Mouse (Mus musculus): Measurements from ENCODE around the gene Rundc3a.
"Not testable (repeated sequence)": the region's sequence is repeated elsewhere in the genome, so short reads cannot be mapped to it uniquely, and the experiment has no call there.

Rundc3a gene

DNA sequence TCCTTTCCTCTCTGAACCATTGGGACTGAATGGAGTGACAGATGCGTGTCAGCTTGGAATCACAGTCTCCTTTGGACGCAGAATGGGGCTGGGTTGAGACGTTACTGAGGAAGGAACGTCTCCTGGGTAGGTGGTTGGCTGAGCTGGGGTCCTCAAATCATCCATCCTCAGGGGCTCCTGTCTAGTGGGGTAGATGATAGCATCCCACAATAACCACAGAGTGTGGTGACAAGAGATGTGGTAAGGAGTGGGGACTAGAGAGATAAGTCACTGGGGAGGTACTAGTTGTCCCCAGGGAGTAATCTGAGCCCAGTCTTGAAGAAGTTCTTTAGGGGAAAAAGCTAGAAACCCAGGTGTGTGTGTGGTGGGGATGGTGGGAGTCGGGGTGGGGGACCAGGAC is 24.9 kb upstream of the Rundc3a start:
- DNase-seq (ENCODE audit: low spot score): no peak

GRCm38 (mm10) chr11:102369263-102369662 is 23.9 kb upstream of the Rundc3a start:
- DNase-seq (ENCODE audit: low spot score): no peak

DNA sequence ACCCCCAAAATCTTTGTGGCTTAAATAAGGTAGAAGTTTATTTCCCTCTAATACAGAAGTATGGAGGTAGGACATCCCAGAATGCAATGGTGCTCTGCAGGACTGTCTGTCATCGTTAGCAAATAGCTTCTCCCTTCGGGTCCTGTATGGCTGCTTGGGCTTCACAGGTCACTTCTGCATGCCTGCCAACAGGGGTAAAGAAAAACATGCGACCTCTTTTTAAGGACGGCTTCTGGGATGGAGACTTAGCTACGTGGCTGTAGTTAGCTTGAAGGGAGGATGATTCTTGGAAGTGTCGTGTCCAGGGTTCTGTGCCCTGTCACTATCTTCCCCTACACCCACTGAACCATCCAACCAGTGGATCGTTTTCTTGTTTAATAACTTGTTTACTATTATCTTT is 22.9 kb upstream of the Rundc3a start:
- DNase-seq (ENCODE audit: low spot score): no peak

GRCm38 (mm10) chr11:102371926-102372685 is 21.1 kb upstream of the Rundc3a start:
- no peak for DNase-seq (ENCODE audit: low spot score)

DNA sequence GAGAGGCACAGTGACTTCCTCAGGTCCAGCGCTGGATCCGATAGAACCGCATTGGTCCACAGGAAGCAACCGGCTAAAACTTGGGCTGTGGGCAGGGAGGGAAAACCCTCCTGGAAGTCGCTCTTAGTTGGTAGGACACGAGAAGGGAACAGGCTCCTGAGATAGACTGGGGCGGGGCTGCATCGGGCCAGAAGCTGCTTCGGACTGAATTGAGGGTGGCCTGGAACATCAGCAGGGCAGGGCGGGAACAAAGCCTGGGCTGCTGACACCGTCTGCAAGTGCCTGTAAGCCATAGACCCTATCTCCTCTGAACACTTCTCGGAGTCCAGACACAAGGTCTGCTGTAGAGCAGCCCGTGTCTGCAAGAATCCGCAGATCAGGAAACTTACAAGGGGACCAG is 20.3 kb upstream of the Rundc3a start:
- DNase-seq (ENCODE audit: low spot score): no peak

DNA sequence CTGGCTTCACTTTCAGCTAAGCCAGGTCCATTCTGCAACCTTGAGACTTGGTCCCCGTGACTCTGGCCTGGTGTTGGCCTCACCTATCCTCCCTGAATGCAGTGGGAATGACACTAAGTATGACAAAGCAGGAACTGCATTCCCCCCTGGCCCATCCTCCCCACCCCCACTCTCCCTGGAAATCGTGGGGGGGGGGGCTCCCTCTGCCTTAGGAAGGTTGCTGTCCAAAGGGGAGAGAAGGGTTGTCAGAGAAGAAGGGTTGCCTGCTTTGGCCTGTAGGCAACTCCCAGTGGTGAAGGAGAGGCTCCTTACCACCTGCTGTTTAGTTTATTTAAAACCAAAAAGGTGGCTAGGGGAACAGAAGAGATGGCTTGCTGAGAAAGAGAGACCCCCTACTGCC is 19.6 kb upstream of the Rundc3a start:
- no peak for DNase-seq (ENCODE audit: low spot score)

- DNase-seq (ENCODE audit: low spot score): no peak
Observed at GRCm38 (mm10) chr11:102374108-102374725, 19.0 kb upstream of the Rundc3a start.

DNA sequence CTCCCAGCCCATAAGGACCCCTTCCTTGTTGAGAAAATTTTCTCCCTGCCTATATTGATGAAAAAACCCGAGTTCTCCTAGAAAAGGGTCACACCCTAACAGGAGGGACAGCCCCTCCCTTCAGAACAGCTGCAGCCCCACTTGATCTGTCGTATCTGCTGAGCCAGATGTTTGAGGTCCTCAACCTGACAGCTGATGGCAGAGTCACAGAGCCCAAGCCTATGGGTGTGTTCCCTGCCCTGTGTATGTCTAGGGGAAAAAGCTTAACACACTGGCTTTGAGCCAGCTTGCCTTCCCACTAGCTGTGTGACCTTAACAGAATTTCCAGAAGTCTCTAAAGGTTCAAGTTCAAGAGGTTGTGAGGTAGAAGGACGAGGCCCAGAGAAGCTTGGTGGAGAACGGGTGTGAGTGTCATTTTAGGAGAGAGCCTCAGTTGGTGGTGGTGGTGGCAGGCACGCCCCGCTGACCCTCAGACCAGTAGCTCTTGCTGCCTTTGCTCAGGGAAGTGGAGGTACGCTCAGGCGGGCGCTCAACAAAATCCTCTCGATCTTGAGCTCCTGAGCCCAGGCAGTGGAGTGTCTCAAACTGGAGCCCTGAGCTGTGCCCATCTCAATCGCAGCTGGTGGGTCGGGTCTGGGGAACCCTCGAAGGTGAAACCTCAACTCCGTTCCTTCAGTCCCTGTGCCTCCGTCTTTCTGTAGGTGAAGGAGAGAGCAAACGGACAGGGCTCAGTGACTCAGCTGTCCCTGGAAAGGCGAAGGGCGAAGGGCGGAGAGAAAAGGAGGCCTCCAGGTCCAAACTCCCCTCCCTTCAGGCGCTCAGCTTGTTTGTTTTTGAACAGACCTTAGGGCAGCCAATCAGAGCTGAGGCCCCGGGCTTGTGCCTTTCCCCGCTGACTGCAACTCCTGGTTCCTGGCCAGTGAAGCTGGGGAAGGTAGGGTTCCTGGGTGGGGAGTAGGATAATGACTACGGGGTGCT is 17.7 kb upstream of the Rundc3a start:
- DNase-seq (ENCODE audit: low spot score): no peak

- no peak for DNase-seq (ENCODE audit: low spot score)
Observed at GRCm38 (mm10) chr11:102376196-102376835, 16.9 kb upstream of the Rundc3a start.

DNA sequence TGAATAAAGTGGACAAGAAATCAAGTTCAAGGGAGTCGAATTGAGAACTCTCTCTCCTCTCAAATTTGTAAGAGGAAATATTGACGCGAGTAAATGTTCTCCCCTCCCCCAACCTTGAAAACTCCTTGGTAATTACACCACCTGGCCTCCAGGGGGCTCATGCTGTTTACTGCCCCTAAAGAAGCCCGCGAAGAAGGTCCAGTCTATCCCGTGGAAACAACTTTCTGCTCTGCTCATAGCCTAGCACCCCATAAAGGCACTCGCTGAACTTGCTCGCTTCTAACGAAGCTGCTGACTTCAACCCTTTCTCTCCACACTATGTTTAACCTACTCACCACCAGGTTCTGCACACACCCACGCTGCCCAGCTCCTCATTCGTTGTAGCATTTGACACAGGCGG is 16.0 kb upstream of the Rundc3a start:
- DNase-seq (ENCODE audit: low spot score): peak; percentile 71

- DNase-seq (ENCODE audit: low spot score): no peak
Observed at GRCm38 (mm10) chr11:102380091-102380490, 13.1 kb upstream of the Rundc3a start.

DNA sequence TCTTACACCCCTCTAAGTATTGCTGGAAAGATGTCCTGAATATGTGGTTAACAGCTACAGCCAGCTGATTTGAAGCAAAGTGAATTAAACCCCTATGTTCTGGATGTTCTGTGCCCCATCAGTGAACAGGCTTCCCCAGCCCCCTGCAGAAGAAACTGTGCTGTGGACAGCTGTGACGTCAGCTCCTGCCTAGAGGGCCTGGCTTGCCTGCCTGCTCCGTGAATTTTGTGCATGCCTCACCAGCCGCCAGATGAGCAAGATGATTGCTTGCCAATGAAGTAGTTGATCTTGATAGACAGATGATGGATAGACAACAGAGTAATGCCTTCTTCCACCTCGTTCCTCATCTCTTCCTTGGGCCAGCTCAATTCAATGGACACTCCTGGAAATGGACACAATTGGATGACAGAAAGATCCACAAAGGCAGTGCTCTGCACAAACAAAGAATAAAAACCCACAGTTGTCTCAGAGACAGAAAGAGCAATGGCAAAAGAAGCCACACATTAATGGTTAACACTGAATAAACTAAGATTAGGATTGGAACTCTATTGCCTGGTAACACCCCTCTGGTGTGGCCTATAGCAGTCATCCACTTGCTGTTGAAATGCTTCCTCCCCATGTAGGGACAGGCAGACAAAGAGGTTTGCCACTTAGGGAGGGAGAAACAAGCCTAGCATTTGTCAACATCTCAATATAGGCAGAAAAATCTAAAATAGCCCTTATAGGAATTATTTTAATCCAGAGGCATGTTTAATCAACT is 11.7 kb upstream of the Rundc3a start:
- no peak for DNase-seq (ENCODE audit: low spot score)

DNA sequence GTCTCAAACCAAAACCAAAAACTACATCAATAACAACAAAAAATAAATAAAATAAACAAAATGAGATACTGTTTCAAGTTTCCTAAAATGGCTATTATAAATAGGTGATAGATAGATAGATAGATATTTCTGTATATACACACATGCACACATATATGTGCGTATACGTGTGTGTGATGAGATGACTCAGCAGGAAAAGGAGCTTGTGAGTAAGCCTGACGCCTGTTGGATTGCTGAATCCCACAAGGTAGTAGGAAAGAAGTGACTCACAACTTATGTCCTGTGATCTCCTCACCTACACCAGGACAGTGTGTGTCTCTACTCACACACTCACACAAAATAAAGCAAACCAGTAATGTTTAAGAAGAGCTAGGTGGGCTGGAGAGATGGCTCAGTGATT is 10.4 kb upstream of the Rundc3a start:
- no peak for DNase-seq (ENCODE audit: low spot score)

- no peak for DNase-seq (ENCODE audit: low spot score)
Observed at GRCm38 (mm10) chr11:102383365-102384136, 9.7 kb upstream of the Rundc3a start.

GRCm38 (mm10) chr11:102384418-102384817 is 8.8 kb upstream of the Rundc3a start:
- DNase-seq (ENCODE audit: low spot score): no peak

DNA sequence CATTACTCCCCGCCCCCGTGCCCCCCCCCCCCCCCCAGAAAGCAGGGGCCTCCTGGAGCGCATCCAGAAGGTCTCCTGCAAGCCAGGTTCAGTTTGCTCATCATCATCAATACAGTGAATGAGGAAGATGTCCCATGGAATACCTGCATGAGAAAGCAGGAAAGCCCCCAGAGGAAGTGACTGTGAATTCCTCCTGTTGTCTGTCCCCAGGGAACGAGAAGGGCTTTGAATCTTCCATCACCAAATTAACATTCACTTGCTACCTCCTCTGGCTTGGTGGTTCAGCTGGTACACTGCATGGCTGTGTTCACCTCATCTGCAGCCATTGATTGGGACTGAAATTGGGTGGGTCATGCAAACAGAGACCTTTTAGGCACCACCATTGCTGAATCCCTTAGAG is 8.1 kb upstream of the Rundc3a start:
- no peak for DNase-seq (ENCODE audit: low spot score)

GRCm38 (mm10) chr11:102386121-102386520 is 7.1 kb upstream of the Rundc3a start:
- no peak for DNase-seq (ENCODE audit: low spot score)

DNA sequence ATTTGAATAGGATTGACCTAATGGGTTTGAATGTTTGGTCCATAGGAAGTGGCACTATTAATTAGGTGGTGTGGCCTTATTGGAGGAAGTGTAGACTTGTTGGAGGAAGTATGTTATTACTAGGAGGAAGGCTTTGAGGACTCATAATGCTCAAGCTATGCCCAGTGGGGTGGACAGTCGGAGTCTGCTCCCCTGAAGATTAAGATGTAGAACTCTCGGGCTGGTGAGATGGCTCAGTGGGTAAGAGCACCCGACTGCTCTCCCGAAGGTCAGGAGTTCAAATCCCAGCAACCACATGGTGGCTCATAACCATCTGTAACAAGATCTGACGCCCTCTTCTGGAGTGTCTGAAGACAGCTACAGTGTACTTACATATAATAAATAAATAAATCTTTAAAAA is 3.8 kb upstream of the Rundc3a start:
- not testable (repeated sequence) for DNase-seq (ENCODE audit: low spot score)

GRCm38 (mm10) chr11:102392441-102393237 is 564 bp upstream of the Rundc3a start:
- no peak for DNase-seq (ENCODE audit: low spot score)

Data from testis, postnatal 14 days (tissue).